Mouse (Mus musculus) forebrain, postnatal 0 days (tissue): ENCODE results near the gene Stx19. TPM values are rescaled to one million over a fixed set of nuclear protein-coding genes. Genes with fewer than 3 reads are reported as not detected.

Experiments used
- ATAC-seq: fragments of 200-750 bp; cut with Nextera tagmentation; 2 replicates; pipeline ENCODE4 v1.8.0; 2017; ENCODE audit warnings: mild to moderate bottlenecking, moderate library complexity
- DNase-seq: peaks from one replicate; pipeline ENCODE4 v3.0.0-alpha.2; 2015
- H3K27ac ChIP-seq: fragments of 300-500 bp; sonication (generic); 2 replicates; pipeline ENCODE4 v1.5.1; 2014; ENCODE audit warnings: low read depth, mild to moderate bottlenecking, antibody characterized with exemption, low read length, moderate library complexity, mixed read lengths
- H3K27me3 ChIP-seq: fragments of 300-500 bp; sonication (generic); 2 replicates; pipeline ENCODE4 v1.6.1; 2014; ENCODE audit warnings: mild to moderate bottlenecking, low read length, mixed read lengths; ENCODE audit not compliant: insufficient read depth
- H3K36me3 ChIP-seq: fragments of 300-500 bp; sonication (generic); 2 replicates; pipeline ENCODE4 v1.6.1; 2014; ENCODE audit warnings: mild to moderate bottlenecking, moderate library complexity; ENCODE audit not compliant: insufficient read depth
- H3K4me1 ChIP-seq: fragments of 300-500 bp; sonication (generic); 2 replicates; pipeline ENCODE4 v1.6.1; 2014; ENCODE audit warnings: antibody characterized with exemption; ENCODE audit not compliant: insufficient read depth
- H3K4me2 ChIP-seq: fragments of 300-500 bp; sonication (generic); 2 replicates; pipeline ENCODE4 v1.6.1; 2014; ENCODE audit warnings: low read depth, mild to moderate bottlenecking, moderate library complexity
- H3K4me3 ChIP-seq: fragments of 300-500 bp; sonication (generic); 2 replicates; pipeline ENCODE4 v1.5.1; 2014; ENCODE audit warnings: low read depth, low read length, mixed read lengths
- H3K9ac ChIP-seq: fragments of 300-500 bp; sonication (generic); 2 replicates; pipeline ENCODE4 v1.6.1; 2014; ENCODE audit warnings: mild to moderate bottlenecking
- H3K9me3 ChIP-seq: fragments of 300-500 bp; sonication (generic); 2 replicates; pipeline ENCODE4 v1.6.1; 2016; ENCODE audit warnings: low read length
- CTCF ChIP-seq: sonication (generic); IDR thresholded peaks from 2 replicates; pipeline ENCODE4 v1.5.1; 2016; ENCODE audit warnings: antibody characterized with exemption, control low read depth, low read depth
- WGBS: fragments of 180-500 bp; shearing (Covaris S2); extraction: QIAGEN DNeasy Blood & Tissue Kit; methylation state at CpG from one replicate; pipeline ENCODE4 v1.1.7; 2014; 5-methylcytosine and 5-hydroxymethylcytosine counted together
- polyA plus RNA-seq: library from polyadenylated mRNA; unstranded; fragments of >200 nt; fragmentation: Nextera tagmentation; extraction: Ambion mirVana; gene quantifications from 2 replicates; pipeline ENCODE4 v1.2.1, GENCODE M21; 2015
- total RNA-seq: library from RNA; depleted of rRNA; stranded (reverse); fragments of >200 nt; gene quantifications from 2 replicates; pipeline ENCODE4 v1.2.3, GENCODE M21; 2014

The Stx19 gene
- total and polyA plus RNA-seq, 2 experiments from 2014 or later = 0.08 to 0.14 TPM

- Histone ChIP-seq H3K27ac (peak within 1 kb of the TSS; percentile 72), H3K27me3 (no peaks in the 10 kb centered on the region), H3K36me3 (no peaks in the 10 kb centered on the region), H3K4me1 (peaks cover 13% of the 10 kb centered on the region), H3K4me3 (peak within 1 kb of the TSS; percentile 93), H3K9ac (peak within 1 kb of the TSS; percentile 75), H3K9me3 (no peaks in the 10 kb centered on the region), H3K4me2 (peak within 1 kb of the TSS; percentile 85)
- TF ChIP-seq CTCF = no peak
- DNase-seq = peak; percentile 97
- 1% methylated on average over 51 of the region's 52 CpGs for WGBS
- ATAC-seq = peak; percentile 100
Measured at GRCm38 (mm10) chr16:62846498-62847312, 32.2 kb downstream of the Stx19 start, which contains the start of gene Arl13b. Arl13b (minus strand) TSS chr16:62847040.

- DNase-seq = no peak
- Histone ChIP-seq H3K9me3 (no peaks in the 10 kb centered on the region), H3K36me3 (no peaks in the 10 kb centered on the region), H3K27me3 (0 out of 2 replicates have a peak, but pooled peaks cover 5% of the 10 kb centered on the region), H3K4me3 (no peak overlapping the region), H3K4me2 (no peak overlapping the region), H3K27ac (no peak overlapping the region), H3K4me1 (no peaks in the 10 kb centered on the region), H3K9ac (no peak overlapping the region)
- 0 out of 2 replicates have a peak, but pooled peaks have one; percentile 10 for TF ChIP-seq CTCF
- WGBS = 78% methylated on average over 3 of the region's 3 CpGs
- no peak for ATAC-seq
Measured at GRCm38 (mm10) chr16:62852464-62853252, 38.2 kb downstream of the Stx19 start.

- H3K27ac ChIP-seq = no peak overlapping the region
- 19% methylated on average over 3 of the region's 3 CpGs for WGBS
Measured at GRCm38 (mm10) chr16:62853611-62854126, 39.2 kb downstream of the Stx19 start.

GRCm38 (mm10) chr16:62854191-62855068 lies 40.0 kb downstream of the Stx19 start, which contains the start of gene Pros1:
Pros1 (plus strand) TSS chr16:62854307.
- Histone ChIP-seq H3K27me3 (0 out of 2 replicates have a peak, but pooled peaks cover 5% of the 10 kb centered on the region), H3K9ac (peak within 1 kb of the TSS; percentile 72), H3K27ac (peak within 1 kb of the TSS; percentile 40), H3K4me1 (no peaks in the 10 kb centered on the region), H3K4me3 (peak within 1 kb of the TSS; percentile 59), H3K36me3 (no peaks in the 10 kb centered on the region), H3K9me3 (no peaks in the 10 kb centered on the region), H3K4me2 (peak within 1 kb of the TSS; percentile 99)
- WGBS = 3% methylated on average over 39 of the region's 42 CpGs
- DNase-seq (peak; percentile 47), ATAC-seq (peak; percentile 93)
- no peak for TF ChIP-seq CTCF

More at GRCm38 (mm10) chr16:62853611-62854126, 39.2 kb downstream of the Stx19 start:
- ATAC-seq (no peak), DNase-seq (no peak)
- TF ChIP-seq CTCF = no peak
- H3K4me2 ChIP-seq = peak overlapping the region; percentile 99
- H3K4me1 ChIP-seq = no peaks in the 10 kb centered on the region
- 0 out of 2 replicates have a peak, but pooled peaks cover 5% of the 10 kb centered on the region for H3K27me3 ChIP-seq
- peak overlapping the region; percentile 72; the same call in 1 of the 2 replicates for H3K9ac ChIP-seq
- peak overlapping the region; percentile 59 for H3K4me3 ChIP-seq
- H3K36me3 ChIP-seq = no peaks in the 10 kb centered on the region
- H3K9me3 ChIP-seq = no peaks in the 10 kb centered on the region

DNA sequence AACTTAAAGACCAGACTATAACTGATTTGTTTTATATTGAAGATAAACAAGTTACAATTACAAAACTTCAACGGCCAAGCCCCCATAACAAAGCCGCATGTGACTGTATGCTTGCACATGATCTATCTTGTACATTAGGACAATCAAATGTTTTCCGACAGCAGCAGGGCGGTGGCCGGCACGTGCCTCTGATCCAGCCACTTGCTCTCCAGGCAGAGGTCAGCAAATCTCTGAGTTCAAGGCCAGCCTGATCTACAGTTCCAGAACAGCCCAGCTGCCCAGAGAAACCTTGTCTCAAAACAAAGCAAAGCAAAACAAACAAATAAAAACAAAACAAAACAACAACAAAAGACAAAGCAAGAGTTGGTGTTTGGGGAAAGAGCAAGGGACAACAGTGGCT lies 40.9 kb downstream of the Stx19 start:
- Histone ChIP-seq H3K4me1 (no peaks in the 10 kb centered on the region), H3K9me3 (no peaks in the 10 kb centered on the region), H3K4me2 (no peak overlapping the region), H3K27ac (no peak overlapping the region), H3K36me3 (no peaks in the 10 kb centered on the region), H3K4me3 (no peak overlapping the region), H3K27me3 (0 out of 2 replicates have a peak, but pooled peaks cover 5% of the 10 kb centered on the region), H3K9ac (no peak overlapping the region)
- 70% methylated on average over 6 of the region's 6 CpGs for WGBS
- TF ChIP-seq CTCF = no peak
- ATAC-seq (no peak), DNase-seq (no peak)

GRCm38 (mm10) chr16:62856273-62856672 lies 41.8 kb downstream of the Stx19 start:
- Histone ChIP-seq H3K27me3 (0 out of 2 replicates have a peak, but pooled peaks cover 5% of the 10 kb centered on the region), H3K4me1 (no peaks in the 10 kb centered on the region), H3K4me2 (no peak overlapping the region), H3K9me3 (no peaks in the 10 kb centered on the region), H3K9ac (no peak overlapping the region), H3K27ac (no peak overlapping the region), H3K4me3 (no peak overlapping the region), H3K36me3 (no peaks in the 10 kb centered on the region)
- TF ChIP-seq CTCF = no peak
- no peak for ATAC-seq
- DNase-seq = no peak
- 96% methylated on average over 2 of the region's 2 CpGs for WGBS
